Mouse (Mus musculus) ovary, postnatal 10 days (tissue): Measurements from ENCODE around the gene Dusp27.
"Not testable (repeated sequence)": the region's sequence is repeated elsewhere in the genome, so short reads cannot be mapped to it uniquely, and the experiment has no call there.

Source experiments
- DNase-seq: peaks from one replicate; pipeline ENCODE4 v3.0.0; 2022; ENCODE audit warnings: low spot score

Dusp27 gene

GRCm38 (mm10) chr1:166142369-166142768 is 14.6 kb upstream of the Dusp27 start:
- no peak for DNase-seq

GRCm38 (mm10) chr1:166141868-166142267 is 14.1 kb upstream of the Dusp27 start:
- DNase-seq: not testable (repeated sequence)

GRCm38 (mm10) chr1:166139620-166140184 is 12.0 kb upstream of the Dusp27 start:
- no peak for DNase-seq

- DNase-seq: no peak
These were observed 11.4 kb upstream of the Dusp27 start for GRCm38 (mm10) chr1:166139113-166139512.

- DNase-seq: no peak
These were observed 10.4 kb upstream of the Dusp27 start for GRCm38 (mm10) chr1:166138136-166138535.

- DNase-seq: no peak
These were observed 9.7 kb upstream of the Dusp27 start for GRCm38 (mm10) chr1:166137244-166137938.

- DNase-seq: no peak
These were observed 7.5 kb upstream of the Dusp27 start for GRCm38 (mm10) chr1:166135091-166135740.

- DNase-seq: no peak
These were observed 4.6 kb upstream of the Dusp27 start for GRCm38 (mm10) chr1:166132367-166132766.

- no peak for DNase-seq
These were observed 2.6 kb upstream of the Dusp27 start, which contains the start of gene Gpa33 for GRCm38 (mm10) chr1:166130224-166130860. Gpa33 (plus strand) TSS chr1:166130238.

GRCm38 (mm10) chr1:166128551-166128950 is 829 bp upstream of the Dusp27 start:
- DNase-seq: no peak

GRCm38 (mm10) chr1:166126795-166127194 is 927 bp downstream of the Dusp27 start:
- no peak for DNase-seq

GRCm38 (mm10) chr1:166126290-166126689 is 1.4 kb downstream of the Dusp27 start:
- no peak for DNase-seq

GRCm38 (mm10) chr1:166124932-166125593 is 2.7 kb downstream of the Dusp27 start:
- DNase-seq: no peak

- no peak for DNase-seq
These were observed 4.0 kb downstream of the Dusp27 start for GRCm38 (mm10) chr1:166123751-166124150.

GRCm38 (mm10) chr1:166123045-166123444 is 4.7 kb downstream of the Dusp27 start:
- DNase-seq: no peak

- no peak for DNase-seq
These were observed 5.6 kb downstream of the Dusp27 start for GRCm38 (mm10) chr1:166122114-166122513.

GRCm38 (mm10) chr1:166117866-166118639 is 9.7 kb downstream of the Dusp27 start:
- DNase-seq: no peak

- DNase-seq: no peak
These were observed 12.0 kb downstream of the Dusp27 start for GRCm38 (mm10) chr1:166115719-166116118.

GRCm38 (mm10) chr1:166114986-166115385 is 12.7 kb downstream of the Dusp27 start:
- no peak for DNase-seq

GRCm38 (mm10) chr1:166105464-166105863 is 22.3 kb downstream of the Dusp27 start:
- no peak for DNase-seq

- no peak for DNase-seq
These were observed 22.9 kb downstream of the Dusp27 start for GRCm38 (mm10) chr1:166104858-166105257.
